Mouse (Mus musculus): ENCODE results near the gene Ctla2b.
"Not testable (repeated sequence)": the region's sequence is repeated elsewhere in the genome, so short reads cannot be mapped to it uniquely, and the experiment has no call there.

Ctla2b gene

GRCm38 (mm10) chr13:60897328-60897727 lies at the start of gene Ctla2b:
Gene Ctla2b, minus strand, starts transcription at chr13:60897447.
- DNase-seq: peak; percentile 72

- not testable (repeated sequence) for DNase-seq
These were observed 44.6 kb upstream of the Ctla2b start, which contains the start of gene Tpbpa for GRCm38 (mm10) chr13:60941884-60942283. Gene Tpbpa, minus strand, starts transcription at chr13:60941984.

DNA sequence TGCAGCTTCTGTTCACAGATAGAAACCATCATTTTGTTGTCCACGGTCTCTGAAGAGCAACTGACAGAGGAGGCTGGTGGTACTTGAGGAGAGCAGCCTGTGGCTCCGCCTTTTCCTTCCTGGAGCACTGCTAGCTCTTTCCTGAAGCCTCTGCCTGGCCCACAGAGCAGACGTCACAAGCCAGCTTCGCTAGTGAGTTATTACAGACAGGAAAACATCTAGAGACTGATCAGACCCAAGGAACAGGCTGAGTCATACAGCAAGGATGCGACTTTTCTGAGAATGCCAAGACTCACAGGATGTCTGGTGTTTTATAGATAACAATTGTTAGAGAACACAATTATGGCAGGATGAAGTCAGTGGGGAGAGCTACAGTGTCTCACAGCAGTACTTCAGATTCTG lies 39.3 kb upstream of the Ctla2b start, which contains the start of the genes Gm49391 and Ctla2a:
Gm49391 (minus strand) TSS at position 72 of the 402 bp plus-strand sequence.
Ctla2a (minus strand) TSS at position 126 of the 402 bp plus-strand sequence.
- DNase-seq: peak; percentile 74

GRCm38 (mm10) chr13:60935490-60935889 lies 38.2 kb upstream of the Ctla2b start, which contains the start of gene Gm49393:
Gene Gm49393, minus strand, starts transcription at chr13:60935590.
- not testable (repeated sequence) for DNase-seq

- DNase-seq: not testable (repeated sequence)
These were observed 7.5 kb upstream of the Ctla2b start, which contains the start of gene Tpbpb for GRCm38 (mm10) chr13:60904780-60905179. Gene Tpbpb, minus strand, starts transcription at chr13:60904880.

- not testable (repeated sequence) for DNase-seq
These were observed 453 bp downstream of the Ctla2b start, which contains the start of gene Gm49392 for GRCm38 (mm10) chr13:60896794-60897193. Gene Gm49392, minus strand, starts transcription at chr13:60896894.

- no peak for DNase-seq
These were observed 1.7 kb downstream of the Ctla2b start for GRCm38 (mm10) chr13:60895406-60896160.

- no peak for DNase-seq
These were observed 4.9 kb downstream of the Ctla2b start for GRCm38 (mm10) chr13:60892301-60892700.

DNA sequence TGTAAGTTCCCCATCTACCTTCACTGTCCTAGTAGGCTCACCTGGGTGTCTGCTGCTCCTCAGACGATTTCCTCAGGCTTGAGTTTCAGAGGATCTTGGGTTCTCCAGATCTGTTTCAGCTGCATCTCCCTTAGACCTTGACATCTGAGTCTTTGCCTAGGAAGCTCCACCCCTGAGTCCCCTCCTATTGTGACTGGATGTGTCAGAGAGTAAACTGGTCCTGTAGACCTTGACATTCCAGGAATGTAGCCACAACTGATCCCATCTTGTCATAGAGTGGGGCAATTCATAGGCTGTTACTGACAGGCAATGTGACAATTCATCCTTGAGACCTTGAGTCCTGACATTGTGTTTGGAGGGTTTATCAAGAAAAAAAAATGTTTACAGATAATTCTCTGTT lies 33.0 kb downstream of the Ctla2b start, which contains the start of gene 4930486L24Rik:
4930486L24Rik (minus strand) TSS at position 195 of the 400 bp plus-strand sequence.
- no peak for DNase-seq

DNA sequence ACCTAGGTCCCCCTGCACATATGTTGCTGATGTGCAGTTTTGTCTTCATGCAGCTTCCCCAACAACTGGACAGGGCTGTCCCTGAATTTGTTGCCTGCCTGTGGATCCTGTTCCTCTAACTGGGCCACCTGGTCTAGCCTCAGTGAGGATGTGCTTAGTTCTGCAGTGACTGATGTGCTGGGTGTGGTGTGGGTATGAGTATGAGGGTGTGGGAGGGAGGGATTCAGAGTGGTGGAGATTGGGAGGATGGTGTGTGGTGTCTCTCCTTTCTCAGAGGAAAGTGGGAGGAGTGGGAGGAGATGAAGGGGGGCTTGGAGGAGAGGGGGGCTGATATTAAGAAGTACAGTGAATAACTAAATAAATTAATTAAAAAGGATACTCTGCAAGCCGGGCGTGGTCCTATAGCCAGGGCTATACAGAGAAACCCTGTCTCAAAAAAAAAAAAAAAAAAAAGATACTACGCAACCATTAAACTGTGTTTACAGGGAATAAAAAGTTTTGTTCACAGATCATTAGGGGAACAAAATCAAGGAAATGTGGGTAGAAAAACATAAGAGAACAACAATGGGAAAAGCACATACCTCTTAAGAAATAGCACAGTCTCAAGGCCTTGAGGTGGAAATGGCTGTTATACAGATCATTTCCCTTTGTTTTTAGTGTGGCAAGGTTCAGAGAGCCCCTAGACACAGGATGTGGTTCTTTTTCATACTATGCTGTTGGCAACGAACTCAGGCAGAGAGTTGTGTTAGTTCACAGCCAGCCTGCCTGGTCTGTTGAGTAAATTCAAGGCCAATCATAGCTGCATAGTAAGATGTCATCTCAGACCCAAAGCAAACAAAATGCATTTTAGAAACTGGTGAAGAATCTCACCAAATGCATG lies 48.8 kb downstream of the Ctla2b start:
- peak; percentile 6 for DNase-seq
